Mouse (Mus musculus) right cerebral cortex, postnatal 4 days (tissue): ENCODE measurements around the gene Olfr729.

Experiments
- DNase-seq: peaks from one replicate; pipeline ENCODE4 v3.0.0-alpha.2; 2022

The Olfr729 gene

DNA sequence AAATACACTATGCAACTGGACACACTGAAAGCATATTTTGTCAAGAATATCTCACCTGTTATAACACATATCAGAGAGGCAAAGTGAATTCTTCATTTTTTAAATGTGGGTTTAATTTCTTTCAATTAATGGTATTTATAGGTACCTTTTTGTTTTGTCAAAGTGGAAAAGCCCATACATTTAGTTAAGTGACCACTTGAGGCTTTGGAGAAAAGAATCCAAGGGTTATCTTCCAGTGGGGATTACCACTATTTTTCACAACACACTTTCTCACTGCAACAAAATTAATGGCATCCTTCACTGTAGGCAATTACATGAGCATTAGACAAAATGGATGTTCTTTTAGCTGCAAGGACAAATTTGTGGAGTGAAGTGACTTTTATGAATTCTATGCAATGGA, at the start of gene Olfr729:
TSS of gene Olfr729 (minus strand) at position 101 of the 400 bp plus-strand sequence.
- no peak for DNase-seq

DNA sequence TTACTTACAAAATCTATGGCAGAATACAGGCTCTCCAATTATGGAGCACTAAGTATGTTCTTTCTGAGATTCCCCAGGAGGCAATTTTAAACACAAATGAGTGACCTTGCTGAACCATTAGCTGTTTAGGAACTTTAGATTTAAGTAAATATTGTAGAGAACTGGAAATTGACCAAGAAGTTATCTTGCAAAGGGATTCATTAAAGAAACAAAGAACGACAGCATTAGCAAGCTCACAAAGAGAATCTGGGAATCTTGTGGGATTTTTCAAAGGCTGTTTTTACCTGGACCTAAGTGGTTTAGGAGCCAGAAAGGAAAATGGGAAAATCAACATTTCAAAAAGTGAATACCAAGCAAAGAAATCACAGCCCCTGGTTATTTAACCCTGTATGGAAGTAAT, 35.4 kb upstream of the Olfr729 start, which contains the start of gene Olfr730:
TSS of gene Olfr730 (minus strand) at position 101 of the 400 bp plus-strand sequence.
- no peak for DNase-seq

DNA sequence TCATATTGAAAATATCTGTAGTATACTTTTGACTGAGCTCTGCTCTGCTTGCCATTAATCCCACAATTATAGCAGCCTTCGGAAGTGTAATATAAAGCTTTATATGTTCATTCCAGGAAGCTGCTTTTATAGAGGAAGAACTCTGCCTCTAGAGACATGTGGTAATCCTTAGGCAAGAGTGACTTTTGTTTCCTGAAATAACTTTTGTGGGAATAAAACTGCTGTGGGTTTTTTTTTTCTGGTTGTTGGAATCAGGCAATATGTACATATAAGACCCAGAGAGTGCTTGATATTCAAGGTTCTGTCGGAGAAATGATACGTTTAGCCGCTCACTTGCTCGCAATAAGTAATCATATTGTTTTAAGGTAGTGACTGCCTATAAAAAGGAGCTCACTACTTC, 10.1 kb downstream of the Olfr729 start, which contains the start of gene Olfr728:
TSS of gene Olfr728 (minus strand) at position 101 of the 400 bp plus-strand sequence.
- DNase-seq = no peak

DNA sequence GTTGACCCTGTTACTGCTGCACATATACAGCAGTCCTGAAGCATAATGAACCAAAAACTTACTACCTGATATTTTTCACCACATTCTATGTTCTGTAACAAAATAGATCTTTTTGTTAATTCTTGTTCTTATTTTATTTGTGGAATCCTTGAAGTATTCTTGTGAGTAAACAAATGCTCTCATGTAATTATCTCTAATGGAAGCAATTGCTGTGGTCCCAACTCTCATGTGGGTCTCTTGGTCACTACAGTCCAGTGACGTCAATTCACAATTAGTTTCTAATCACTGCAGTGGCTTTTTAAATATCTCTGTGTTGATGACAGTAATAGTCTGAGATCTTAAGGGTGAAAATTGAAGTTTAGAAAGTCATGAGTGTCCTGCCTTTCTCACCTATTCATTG, 29.8 kb downstream of the Olfr729 start, which contains the start of gene Olfr727:
TSS of gene Olfr727 (plus strand) at position 301 of the 400 bp plus-strand sequence.
- no peak for DNase-seq
